Mouse (Mus musculus) kidney, postnatal 0 days (tissue): ENCODE measurements at regions not wholly inside any gene's neighbourhood (a gene's known extent, or its start where the extent isn't known, plus 50 kb on each side); places are given as distances from the start of the nearest gene placed in this dataset.

Experiments used
- ATAC-seq: fragments of 200-750 bp; cut with Nextera tagmentation; replicated peaks from 2 replicates; pipeline ENCODE4 v1.8.0; 2017; ENCODE audit warnings: low read depth, moderate number of reproducible peaks, moderate TSS enrichment, moderate library complexity; ENCODE audit not compliant: low FRiP score
- DNase-seq: peaks from one replicate; pipeline ENCODE4 v3.0.0-alpha.2; 2016; ENCODE audit warnings: low spot score
- H3K27ac ChIP-seq: fragments of 300-500 bp; sonication (generic); 2 replicates; pipeline ENCODE4 v1.5.1; 2014; ENCODE audit warnings: mild to moderate bottlenecking
- H3K27me3 ChIP-seq: fragments of 300-500 bp; sonication (generic); 2 replicates; pipeline ENCODE4 v1.6.1; 2014; ENCODE audit warnings: low read length, mixed read lengths; ENCODE audit not compliant: insufficient read depth
- H3K36me3 ChIP-seq: fragments of 300-500 bp; sonication (generic); 2 replicates; pipeline ENCODE4 v1.6.1; 2014; ENCODE audit warnings: low read length, mixed read lengths; ENCODE audit not compliant: insufficient read depth
- H3K4me1 ChIP-seq: fragments of 300-500 bp; sonication (generic); replicated peaks from 2 replicates; pipeline ENCODE4 v1.6.1; 2014; ENCODE audit warnings: antibody characterized with exemption, low read length, mixed read lengths; ENCODE audit not compliant: insufficient read depth
- H3K4me2 ChIP-seq: fragments of 300-500 bp; sonication (generic); 2 replicates; pipeline ENCODE4 v1.6.1; 2014; ENCODE audit warnings: mild to moderate bottlenecking, low read length, moderate library complexity, mixed read lengths
- H3K4me3 ChIP-seq: fragments of 300-500 bp; sonication (generic); replicated peaks from 2 replicates; pipeline ENCODE4 v1.5.1; 2014; ENCODE audit warnings: low read depth, low read length
- H3K9ac ChIP-seq: fragments of 300-500 bp; sonication (generic); 2 replicates; pipeline ENCODE4 v1.6.1; 2014; ENCODE audit warnings: low read depth, low read length
- H3K9me3 ChIP-seq: fragments of 300-500 bp; sonication (generic); replicated peaks from 2 replicates; pipeline ENCODE4 v1.6.1; 2016; ENCODE audit warnings: low read length, inconsistent platforms, mixed read lengths
- CTCF ChIP-seq: IDR thresholded peaks from 2 replicates; pipeline ENCODE4 v1.5.1; 2016; ENCODE audit warnings: antibody characterized with exemption, low read depth, mild to moderate bottlenecking, moderate library complexity
- WGBS: fragments of 180-500 bp; shearing (Covaris S2); extraction: QIAGEN DNeasy Blood & Tissue Kit; methylation state at CpG from one replicate; pipeline ENCODE4 v1.1.7; 2014; 5-methylcytosine and 5-hydroxymethylcytosine counted together

DNA sequence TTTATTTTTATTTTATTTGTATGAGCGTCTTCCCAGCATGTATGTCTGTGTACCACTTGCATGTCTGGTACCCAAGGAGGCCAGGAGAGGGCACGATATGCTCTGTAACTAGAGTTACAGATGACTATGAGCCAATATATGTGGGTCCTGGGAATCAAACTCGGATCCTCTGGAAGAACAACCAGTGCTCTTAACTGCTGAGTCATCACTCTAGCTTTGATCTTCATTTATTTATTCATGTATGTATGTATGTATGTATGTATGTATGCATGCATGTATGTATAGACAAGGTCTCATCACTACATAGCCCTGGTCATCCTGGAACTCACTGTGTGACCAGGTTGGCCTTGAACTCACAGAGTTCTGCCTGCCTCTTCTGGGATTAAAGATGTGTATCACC is 124.9 kb downstream of the Kctd15 start:
- Histone ChIP-seq H3K9me3 (no peaks in the 10 kb centered on the region), H3K27me3 (no peaks in the 10 kb centered on the region), H3K36me3 (no peaks in the 10 kb centered on the region), H3K4me1 (no peaks in the 10 kb centered on the region), H3K27ac (no peak overlapping the region), H3K4me2 (no peak overlapping the region), H3K9ac (no peak overlapping the region), H3K4me3 (no peak overlapping the region)
- ATAC-seq (no peak), DNase-seq (no peak)
- WGBS: 82% methylated on average over 3 of the region's 3 CpGs
- TF ChIP-seq CTCF: no peak

DNA sequence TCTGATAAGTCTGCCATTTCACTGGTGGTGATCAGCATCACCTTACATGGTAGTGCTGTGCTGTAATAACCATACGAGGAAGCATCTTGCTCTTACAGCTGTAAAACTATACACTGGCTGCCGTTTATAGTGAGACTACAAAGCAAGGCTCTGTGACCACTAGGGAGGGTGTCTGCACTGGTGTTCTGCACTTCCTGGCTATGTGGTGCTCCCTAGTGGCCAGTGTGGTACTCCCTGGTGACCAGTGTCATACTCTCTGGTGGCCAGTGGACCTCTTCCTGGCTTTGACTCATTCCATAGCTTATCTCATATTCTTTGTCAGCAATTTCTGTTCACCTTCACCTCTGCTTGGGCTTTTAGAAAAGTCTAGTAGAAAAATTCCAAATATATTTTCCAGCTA is 114.7 kb upstream of the Lsm14a start:
- 46% methylated on average over 2 of the region's 2 CpGs for WGBS
- ATAC-seq (no peak), DNase-seq (peak; percentile 27)
- Histone ChIP-seq H3K4me2 (no peak overlapping the region), H3K27ac (no peak overlapping the region), H3K9ac (no peak overlapping the region), H3K27me3 (no peaks in the 10 kb centered on the region), H3K9me3 (no peaks in the 10 kb centered on the region), H3K4me3 (no peak overlapping the region), H3K36me3 (no peaks in the 10 kb centered on the region), H3K4me1 (no peaks in the 10 kb centered on the region)
- peak; percentile 57 for TF ChIP-seq CTCF

DNA sequence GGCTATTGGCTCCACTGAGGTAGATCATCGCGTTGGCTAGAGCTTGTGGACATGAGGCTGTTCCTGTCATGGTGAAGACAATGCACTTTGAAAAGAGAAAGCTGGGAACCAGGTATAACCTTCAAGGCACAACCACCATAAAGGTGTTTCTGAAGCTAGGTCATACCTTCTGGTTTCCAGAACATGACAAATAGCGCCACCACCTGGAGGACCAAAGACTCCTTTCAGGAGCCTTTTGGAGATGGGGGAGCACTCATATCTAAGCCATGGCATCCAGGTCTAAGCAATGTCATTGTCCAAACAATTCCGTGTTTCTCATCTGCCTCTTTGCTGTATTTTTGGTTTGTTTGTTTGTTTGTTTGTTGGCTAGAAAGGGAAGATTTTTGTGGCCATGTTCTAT is 113.7 kb upstream of the Lsm14a start:
- no peak overlapping the region for H3K4me2 ChIP-seq
- peak; percentile 29; the same call in 1 of the 2 replicates for TF ChIP-seq CTCF
- ATAC-seq (no peak), DNase-seq (no peak)
- H3K36me3 ChIP-seq: no peaks in the 10 kb centered on the region
- H3K4me3 ChIP-seq: no peak overlapping the region
- H3K9me3 ChIP-seq: no peaks in the 10 kb centered on the region
- H3K9ac ChIP-seq: no peak overlapping the region
- H3K27me3 ChIP-seq: no peaks in the 10 kb centered on the region
- WGBS: 68% methylated on average over 4 of the region's 4 CpGs
- H3K4me1 ChIP-seq: no peaks in the 10 kb centered on the region
- no peak overlapping the region for H3K27ac ChIP-seq

DNA sequence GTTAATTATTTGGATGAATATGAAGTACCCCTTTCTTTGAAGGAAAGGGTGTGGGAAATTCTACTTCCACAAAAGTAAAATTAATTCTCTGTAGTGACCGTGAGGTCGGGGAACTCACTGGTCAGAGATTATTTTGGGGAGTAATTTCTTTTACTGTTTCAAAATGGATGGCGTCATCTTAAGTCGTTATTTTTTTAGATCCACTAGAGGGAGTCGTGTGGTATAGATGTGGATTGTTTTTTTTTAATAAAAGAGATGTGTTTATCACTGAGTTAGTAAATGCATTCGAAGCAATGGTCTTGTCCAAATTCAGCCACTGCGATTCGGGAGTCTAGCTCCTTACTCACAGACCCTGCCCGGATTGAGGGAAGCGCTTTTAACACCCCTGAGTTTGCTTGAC is 100.8 kb upstream of the Lsm14a start:
- no peaks in the 10 kb centered on the region for H3K27me3 ChIP-seq
- H3K36me3 ChIP-seq: no peaks in the 10 kb centered on the region
- no peak overlapping the region for H3K27ac ChIP-seq
- TF ChIP-seq CTCF: peak; percentile 48; the same call in 1 of the 2 replicates
- 67% methylated on average over 10 of the region's 10 CpGs for WGBS
- H3K9me3 ChIP-seq: no peaks in the 10 kb centered on the region
- ATAC-seq (no peak), DNase-seq (peak; percentile 81)
- H3K4me1 ChIP-seq: no peaks in the 10 kb centered on the region
- no peak overlapping the region for H3K4me3 ChIP-seq
- no peak overlapping the region for H3K4me2 ChIP-seq
- no peak overlapping the region for H3K9ac ChIP-seq

DNA sequence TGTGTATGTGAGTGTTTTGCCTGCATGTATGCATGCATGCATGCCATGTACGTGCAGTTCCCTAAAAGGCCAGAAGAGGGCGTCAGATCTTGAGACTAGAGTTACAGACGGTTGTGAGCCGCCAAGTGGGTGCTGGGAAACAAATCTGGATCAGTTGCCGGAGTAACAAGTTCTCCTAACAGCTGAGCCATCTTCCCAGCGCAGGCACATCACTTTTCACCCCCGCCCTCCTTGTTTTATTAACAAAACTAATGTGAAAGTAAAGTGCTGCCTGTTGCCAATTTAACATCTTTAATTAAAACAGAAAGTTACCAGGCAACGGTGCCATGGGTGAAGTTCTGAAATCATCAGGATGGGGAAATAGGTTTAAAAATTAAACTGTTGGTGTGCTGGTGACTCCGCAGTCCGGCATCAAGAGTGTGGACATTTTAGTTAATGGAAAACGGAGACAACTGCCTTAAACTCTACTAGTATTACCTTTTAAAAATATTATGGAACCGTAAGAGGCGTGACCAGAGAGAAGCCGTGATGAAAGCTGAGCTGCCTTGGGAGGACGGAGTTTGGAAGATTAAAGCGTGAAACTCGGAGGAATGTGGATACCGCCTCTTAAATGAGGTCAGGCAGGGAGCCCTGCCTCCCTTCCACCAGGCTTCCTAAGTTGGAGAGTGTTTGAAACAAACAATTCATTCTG is 91.9 kb upstream of the Lsm14a start:
- whole genome bisulfite sequencing: 45% methylated on average over 18 of the region's 18 CpGs
- H3K4me2 ChIP-seq: peak overlapping the region; percentile 36
- peak; percentile 84 for DNase-seq

DNA sequence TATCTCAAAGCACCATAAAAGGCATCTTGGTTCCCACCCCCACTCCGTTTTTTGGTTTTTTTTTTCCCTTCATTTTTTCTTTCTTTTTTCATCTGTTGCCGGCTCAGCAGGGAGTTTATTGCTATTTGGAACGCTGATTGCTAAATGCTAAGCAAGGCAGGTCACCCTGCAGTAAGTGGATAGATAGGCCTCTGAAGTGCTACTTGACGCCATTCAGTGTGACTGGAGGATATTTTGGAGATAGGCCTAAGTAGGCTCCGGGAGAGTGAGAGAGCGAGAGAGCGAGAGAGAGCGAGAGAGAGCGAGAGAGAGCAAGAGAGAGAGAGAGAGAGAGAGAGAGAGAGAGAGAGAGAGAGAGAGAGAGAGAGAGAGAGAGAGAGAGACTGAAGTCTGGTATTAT is 90.3 kb upstream of the Lsm14a start:
- H3K4me3 ChIP-seq: no peak overlapping the region

More for the DNA sequence above, 91.9 kb upstream of the Lsm14a start:
- ATAC-seq: peak; percentile 61
- peak; percentile 58 for TF ChIP-seq CTCF
- no peaks in the 10 kb centered on the region for H3K4me1 ChIP-seq
- H3K27me3 ChIP-seq: no peaks in the 10 kb centered on the region
- no peaks in the 10 kb centered on the region for H3K9me3 ChIP-seq
- peak overlapping the region; percentile 60 for H3K27ac ChIP-seq
- no peak overlapping the region for H3K9ac ChIP-seq
- no peak overlapping the region for H3K4me3 ChIP-seq
- no peaks in the 10 kb centered on the region for H3K36me3 ChIP-seq

More for the DNA sequence above, 90.3 kb upstream of the Lsm14a start:
- ATAC-seq: no peak
- no peaks in the 10 kb centered on the region for H3K36me3 ChIP-seq
- H3K27ac ChIP-seq: peak overlapping the region; percentile 28; the same call in 1 of the 2 replicates
- H3K4me2 ChIP-seq: peak overlapping the region; percentile 38; the same call in 1 of the 2 replicates
- no peaks in the 10 kb centered on the region for H3K27me3 ChIP-seq
- no peaks in the 10 kb centered on the region for H3K9me3 ChIP-seq
- no peak for TF ChIP-seq CTCF
- WGBS: 70% methylated on average over 9 of the region's 9 CpGs
- DNase-seq: peak; percentile 47
- no peak overlapping the region for H3K9ac ChIP-seq
- H3K4me1 ChIP-seq: no peaks in the 10 kb centered on the region
